Mouse (Mus musculus) 3134 (cell line): Measurements from ENCODE around the gene Ppil2.

ENCODE experiments used
- DNase-seq: peaks from one replicate; pipeline ENCODE4 v3.0.0-alpha.2; 2011; ENCODE audit warnings: low spot score; ENCODE audit not compliant: insufficient read length; ENCODE audit errors: extremely low read depth

Ppil2 gene

GRCm38 (mm10) chr16:17040716-17041115 is 70.3 kb downstream of the Ppil2 start:
- no peak for DNase-seq
